Mouse (Mus musculus): ENCODE results near the gene Fabp1. TPM values are rescaled to one million over a fixed set of nuclear protein-coding genes. Genes with fewer than 3 reads are reported as not detected.

Gene Fabp1
- polyA plus RNA-seq (2014; fragmentation: Nextera tagmentation; extraction: Ambion mirVana): not detected in 2 replicates

DNA sequence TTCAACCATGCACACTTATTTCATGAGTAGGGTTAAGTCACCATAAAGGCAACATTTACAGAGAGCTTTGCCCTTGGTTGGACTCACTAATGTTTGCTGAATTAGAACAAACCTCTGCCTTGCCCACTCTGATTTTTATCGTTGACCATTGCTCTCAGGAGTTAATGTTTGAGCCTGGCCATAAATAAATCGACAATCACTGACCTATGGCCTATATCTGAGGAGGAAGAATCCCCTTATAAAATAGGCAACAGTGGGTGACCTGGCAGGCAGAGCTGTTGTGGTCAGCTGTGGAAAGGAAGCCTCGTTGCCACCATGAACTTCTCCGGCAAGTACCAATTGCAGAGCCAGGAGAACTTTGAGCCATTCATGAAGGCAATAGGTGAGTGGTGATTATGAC, at the start of gene Fabp1:
TSS of gene Fabp1 (plus strand) at position 216 of the 400 bp plus-strand sequence.
- H3K9ac ChIP-seq: no peak within 1 kb of the TSS
- no peak within 1 kb of the TSS for H3K27ac ChIP-seq (ENCODE audit: low read depth)
- H3K4me3 ChIP-seq (ENCODE audit: low read depth, low read length): no peak within 1 kb of the TSS
- DNase-seq (no peak), ATAC-seq (ENCODE audit: insufficient read depth) (no peak)
- no peaks in the 10 kb centered on the region for H3K27me3 ChIP-seq (ENCODE audit: insufficient read depth, low read length)
- H3K36me3 ChIP-seq (ENCODE audit: insufficient read depth): no peaks in the 10 kb centered on the region
- no peak within 1 kb of the TSS for H3K4me2 ChIP-seq
- no peak for TF ChIP-seq CTCF (IDR thresholded peaks at IDR 0.05; ENCODE audit: low read depth)
- H3K4me1 ChIP-seq (ENCODE audit: insufficient read depth): no peaks in the 10 kb centered on the region
- no peaks in the 10 kb centered on the region for H3K9me3 ChIP-seq (ENCODE audit: low read depth, low read length)
- 75% methylated on average over 4 of the region's 4 CpGs for WGBS

DNA sequence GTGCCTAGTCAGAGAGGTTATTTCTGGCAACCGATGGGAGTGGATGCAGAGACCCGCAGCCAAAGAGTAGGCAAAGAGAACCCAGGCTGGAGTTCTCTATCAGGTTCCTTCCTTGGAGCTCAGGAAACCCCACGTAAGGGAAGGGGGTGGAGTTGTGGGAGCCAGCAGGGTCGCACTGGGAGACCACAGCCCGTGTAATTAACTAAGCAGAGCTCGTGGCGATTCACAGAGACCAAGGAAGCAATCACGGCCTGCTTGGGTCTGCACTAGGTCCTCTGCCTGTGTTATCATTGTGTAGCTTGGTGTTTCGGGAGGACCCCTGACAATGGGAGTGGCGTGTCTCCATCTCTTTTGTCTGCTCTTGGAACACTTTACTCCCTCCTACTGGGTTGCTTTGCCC, 48.5 kb upstream of the Fabp1 start:
- ATAC-seq (ENCODE audit: insufficient read depth) (no peak), DNase-seq (no peak)
- no peak for TF ChIP-seq CTCF (IDR thresholded peaks at IDR 0.05; ENCODE audit: low read depth)
- H3K27me3 ChIP-seq (ENCODE audit: insufficient read depth, low read length): no peaks in the 10 kb centered on the region
- WGBS: 54% methylated on average over 10 of the region's 10 CpGs
- no peak overlapping the region for H3K4me3 ChIP-seq (ENCODE audit: low read depth, low read length)
- H3K4me1 ChIP-seq (ENCODE audit: insufficient read depth): no peaks in the 10 kb centered on the region
- no peak overlapping the region for H3K4me2 ChIP-seq
- no peaks in the 10 kb centered on the region for H3K36me3 ChIP-seq (ENCODE audit: insufficient read depth)
- H3K27ac ChIP-seq (ENCODE audit: low read depth): no peak overlapping the region
- no peak overlapping the region for H3K9ac ChIP-seq
- no peaks in the 10 kb centered on the region for H3K9me3 ChIP-seq (ENCODE audit: low read depth, low read length)

DNA sequence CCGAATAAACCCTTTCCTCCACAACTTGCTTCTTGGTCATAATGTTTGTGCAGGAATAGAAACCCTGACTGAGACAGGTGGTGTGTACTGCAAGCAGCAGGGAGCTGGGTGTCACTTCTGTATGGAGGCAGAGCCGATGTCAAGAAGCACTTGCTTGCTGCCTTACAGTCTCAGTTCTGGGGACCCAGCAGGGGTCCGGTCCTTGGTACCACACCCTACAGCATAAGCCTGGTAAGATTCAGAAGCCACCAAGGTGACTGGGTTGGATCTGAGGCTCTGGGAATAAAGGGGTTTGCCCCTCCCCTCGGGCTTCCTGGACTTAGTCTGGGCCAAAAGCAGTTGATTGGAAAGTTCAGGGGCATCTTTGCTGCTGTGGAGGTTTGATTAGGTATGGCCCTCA, 46.1 kb upstream of the Fabp1 start:
- H3K9me3 ChIP-seq (ENCODE audit: low read depth, low read length): no peaks in the 10 kb centered on the region
- DNase-seq: no peak
- no peaks in the 10 kb centered on the region for H3K36me3 ChIP-seq (ENCODE audit: insufficient read depth)
- ATAC-seq (ENCODE audit: insufficient read depth): no peak
- WGBS: 77% methylated on average over 4 of the region's 4 CpGs
- no peak for TF ChIP-seq CTCF (IDR thresholded peaks at IDR 0.05; ENCODE audit: low read depth)
- H3K4me1 ChIP-seq (ENCODE audit: insufficient read depth): no peaks in the 10 kb centered on the region
- H3K4me3 ChIP-seq (ENCODE audit: low read depth, low read length): no peak overlapping the region
- no peak overlapping the region for H3K27ac ChIP-seq (ENCODE audit: low read depth)
- no peak overlapping the region for H3K4me2 ChIP-seq
- no peaks in the 10 kb centered on the region for H3K27me3 ChIP-seq (ENCODE audit: insufficient read depth, low read length)
- no peak overlapping the region for H3K9ac ChIP-seq

DNA sequence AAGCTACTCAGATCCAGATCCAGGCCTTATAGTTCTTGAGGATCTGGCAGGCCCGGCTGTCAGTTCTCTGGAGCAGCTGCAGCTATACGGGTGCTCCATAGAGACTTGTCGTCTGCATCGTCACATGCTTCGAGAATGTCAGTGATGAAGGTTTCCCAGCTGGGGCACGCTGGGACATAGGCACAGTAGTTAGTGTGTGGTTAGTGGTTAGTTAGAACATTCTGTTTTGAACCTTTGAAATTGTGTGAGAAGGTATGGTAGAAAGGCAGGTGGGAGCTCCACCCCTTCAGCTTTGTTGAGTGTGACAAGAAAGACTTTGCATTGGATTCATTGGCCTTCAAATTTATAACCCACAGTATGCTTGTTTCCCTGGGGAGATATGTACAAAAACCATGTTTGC, 44.8 kb upstream of the Fabp1 start:
- TF ChIP-seq CTCF (IDR thresholded peaks at IDR 0.05; ENCODE audit: low read depth): no peak
- Histone ChIP-seq H3K27ac (ENCODE audit: low read depth) (no peak overlapping the region), H3K4me2 (no peak overlapping the region), H3K9ac (no peak overlapping the region), H3K4me1 (ENCODE audit: insufficient read depth) (no peaks in the 10 kb centered on the region), H3K36me3 (ENCODE audit: insufficient read depth) (no peaks in the 10 kb centered on the region), H3K9me3 (ENCODE audit: low read depth, low read length) (no peaks in the 10 kb centered on the region), H3K4me3 (ENCODE audit: low read depth, low read length) (no peak overlapping the region), H3K27me3 (ENCODE audit: insufficient read depth, low read length) (no peaks in the 10 kb centered on the region)
- 69% methylated on average over 6 of the region's 6 CpGs for WGBS
- ATAC-seq (ENCODE audit: insufficient read depth) (no peak), DNase-seq (no peak)

DNA sequence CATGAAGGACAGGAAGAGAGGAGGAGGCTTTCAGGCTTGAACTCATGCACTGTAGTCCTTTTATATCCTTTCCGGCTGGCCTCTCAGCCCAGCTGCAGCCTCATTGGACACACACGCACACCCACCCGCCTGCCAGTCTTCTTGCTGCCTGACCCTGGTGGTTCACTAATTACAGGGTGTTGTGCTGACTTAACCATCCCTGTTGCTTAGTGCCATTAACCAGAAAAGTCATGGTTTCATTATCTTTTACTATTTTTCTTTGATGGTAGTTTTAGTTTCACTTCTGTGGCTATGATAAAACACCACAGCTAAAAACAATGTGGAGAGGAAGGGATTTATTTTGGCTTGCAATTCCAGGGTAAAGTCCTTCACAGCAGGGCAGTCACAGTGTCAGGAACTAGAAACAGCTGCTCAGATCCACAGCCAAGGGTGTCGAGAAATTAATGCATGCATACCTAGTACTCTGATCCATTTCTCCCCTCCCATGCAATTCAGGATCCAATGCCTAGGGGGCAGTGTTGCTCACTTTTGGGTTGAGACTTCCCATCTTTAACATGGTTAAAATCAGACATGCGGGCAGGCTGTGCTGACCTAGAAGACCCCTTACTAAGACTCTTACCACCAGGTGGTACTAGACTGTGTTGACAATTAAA, 42.8 kb upstream of the Fabp1 start:
- peak; percentile 51 for DNase-seq
- Histone ChIP-seq H3K4me3 (ENCODE audit: low read depth, low read length) (no peak overlapping the region), H3K9ac (no peak overlapping the region), H3K36me3 (ENCODE audit: insufficient read depth) (no peaks in the 10 kb centered on the region), H3K9me3 (ENCODE audit: low read depth, low read length) (no peaks in the 10 kb centered on the region), H3K4me2 (no peak overlapping the region), H3K4me1 (ENCODE audit: insufficient read depth) (no peaks in the 10 kb centered on the region), H3K27ac (ENCODE audit: low read depth) (no peak overlapping the region), H3K27me3 (ENCODE audit: insufficient read depth, low read length) (no peaks in the 10 kb centered on the region)
- no peak for ATAC-seq (ENCODE audit: insufficient read depth)
- WGBS: 72% methylated on average over 5 of the region's 5 CpGs
- peak; percentile 61 for TF ChIP-seq CTCF (IDR thresholded peaks at IDR 0.05; ENCODE audit: low read depth)

DNA sequence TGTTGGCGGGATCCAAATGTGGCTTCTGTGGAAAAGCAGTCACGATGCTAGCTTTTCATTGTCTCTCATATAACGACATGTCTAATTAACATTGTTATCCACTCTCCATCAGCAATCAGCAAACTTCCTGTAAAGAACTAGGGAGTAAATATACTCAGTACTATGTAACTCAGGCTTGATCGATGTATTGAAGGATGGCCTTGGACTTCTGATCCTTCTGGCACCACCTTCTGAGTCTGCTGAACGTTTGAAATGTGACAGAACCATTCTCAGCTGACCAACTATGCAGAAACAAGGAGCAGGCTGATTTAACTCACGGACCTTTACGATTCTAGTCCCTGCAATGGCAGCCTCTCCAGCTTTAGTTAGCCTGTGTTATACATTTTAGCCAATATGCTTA, 38.3 kb upstream of the Fabp1 start:
- no peaks in the 10 kb centered on the region for H3K4me1 ChIP-seq (ENCODE audit: insufficient read depth)
- no peak overlapping the region for H3K27ac ChIP-seq (ENCODE audit: low read depth)
- DNase-seq: no peak
- TF ChIP-seq CTCF (IDR thresholded peaks at IDR 0.05; ENCODE audit: low read depth): no peak
- H3K36me3 ChIP-seq (ENCODE audit: insufficient read depth): no peaks in the 10 kb centered on the region
- no peak for ATAC-seq (ENCODE audit: insufficient read depth)
- H3K4me2 ChIP-seq: no peak overlapping the region
- H3K9ac ChIP-seq: no peak overlapping the region
- WGBS: 71% methylated on average over 7 of the region's 7 CpGs
- H3K4me3 ChIP-seq (ENCODE audit: low read depth, low read length): no peak overlapping the region
- H3K27me3 ChIP-seq (ENCODE audit: insufficient read depth, low read length): no peaks in the 10 kb centered on the region
- H3K9me3 ChIP-seq (ENCODE audit: low read depth, low read length): no peaks in the 10 kb centered on the region

DNA sequence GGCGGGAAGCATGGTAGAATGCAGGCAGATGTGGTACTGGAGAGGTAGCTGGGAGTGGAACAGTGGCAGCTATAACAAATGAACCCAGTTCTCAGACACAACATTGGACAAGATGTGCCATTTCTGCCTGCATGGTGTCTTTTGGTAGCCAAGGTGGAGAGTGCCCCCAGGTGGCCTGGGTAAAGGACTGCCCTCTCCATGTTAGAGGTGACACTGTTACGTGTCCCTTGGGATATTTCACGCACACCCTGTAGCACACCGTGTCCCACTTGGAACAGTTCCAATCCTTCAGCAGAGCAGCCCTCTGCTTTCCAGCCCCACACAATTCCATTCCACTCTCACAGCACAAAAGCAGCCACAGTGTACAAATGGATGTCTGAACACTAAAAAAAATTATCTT, 37.4 kb upstream of the Fabp1 start:
- 45% methylated on average over 4 of the region's 4 CpGs for WGBS
- no peak for DNase-seq

More for the DNA sequence above, 37.4 kb upstream of the Fabp1 start:
- Histone ChIP-seq H3K9me3 (ENCODE audit: low read depth, low read length) (no peaks in the 10 kb centered on the region), H3K27me3 (ENCODE audit: insufficient read depth, low read length) (no peaks in the 10 kb centered on the region), H3K4me1 (ENCODE audit: insufficient read depth) (no peaks in the 10 kb centered on the region), H3K4me2 (no peak overlapping the region), H3K4me3 (ENCODE audit: low read depth, low read length) (no peak overlapping the region), H3K9ac (no peak overlapping the region), H3K36me3 (ENCODE audit: insufficient read depth) (no peaks in the 10 kb centered on the region), H3K27ac (ENCODE audit: low read depth) (no peak overlapping the region)
- peak; percentile 30 for TF ChIP-seq CTCF (IDR thresholded peaks at IDR 0.05; ENCODE audit: low read depth)
- ATAC-seq (ENCODE audit: insufficient read depth): no peak

Measured in lung, embryonic 14.5 days (tissue).